Mouse (Mus musculus) NIH3T3 (cell line): Measurements from ENCODE around the gene Antxr1.
A peak's percentile ranks its signal among the peaks of the same experiment; 100 is the strongest.

Source experiments
- DNase-seq: peaks from one replicate; pipeline ENCODE4 v3.0.0-alpha.2; 2012; ENCODE audit warnings: low read depth

Gene Antxr1

DNA sequence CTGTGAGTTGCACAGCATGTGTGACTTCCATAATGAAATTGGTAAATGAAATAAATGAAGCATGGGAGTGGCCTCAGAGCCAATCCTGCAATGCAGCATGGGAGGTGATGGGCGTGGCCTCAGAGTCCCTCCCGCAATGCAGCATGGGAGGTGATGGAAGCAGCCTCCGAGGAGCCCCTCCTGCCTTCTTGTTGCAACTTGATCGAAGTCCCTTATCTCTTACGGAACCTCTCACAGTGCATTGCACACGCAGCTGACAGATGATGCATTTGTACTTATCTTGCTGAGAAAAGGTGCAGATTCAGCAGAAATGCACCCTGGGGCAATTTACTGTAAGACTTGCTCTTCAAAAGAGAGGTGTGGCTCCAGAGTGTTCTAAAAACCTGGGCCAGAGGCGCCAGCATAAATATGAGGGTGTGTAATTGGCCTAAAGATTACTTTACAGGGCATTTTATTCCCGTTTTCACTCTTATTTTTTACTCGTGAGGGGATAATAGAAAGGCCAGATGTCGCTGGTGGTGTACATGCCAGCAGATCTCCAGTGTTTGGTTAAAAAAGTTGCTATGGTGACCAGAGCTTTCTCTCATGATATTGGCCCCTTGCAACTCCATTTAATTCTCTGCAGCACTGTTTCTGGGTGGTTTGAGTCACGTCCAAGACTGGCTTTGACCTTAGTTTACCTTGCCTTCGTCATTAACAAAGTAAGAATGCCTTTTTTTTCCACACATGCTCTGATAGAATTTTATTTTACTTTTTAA lies 195.6 kb downstream of the Antxr1 start:
- DNase-seq, result no peak

DNA sequence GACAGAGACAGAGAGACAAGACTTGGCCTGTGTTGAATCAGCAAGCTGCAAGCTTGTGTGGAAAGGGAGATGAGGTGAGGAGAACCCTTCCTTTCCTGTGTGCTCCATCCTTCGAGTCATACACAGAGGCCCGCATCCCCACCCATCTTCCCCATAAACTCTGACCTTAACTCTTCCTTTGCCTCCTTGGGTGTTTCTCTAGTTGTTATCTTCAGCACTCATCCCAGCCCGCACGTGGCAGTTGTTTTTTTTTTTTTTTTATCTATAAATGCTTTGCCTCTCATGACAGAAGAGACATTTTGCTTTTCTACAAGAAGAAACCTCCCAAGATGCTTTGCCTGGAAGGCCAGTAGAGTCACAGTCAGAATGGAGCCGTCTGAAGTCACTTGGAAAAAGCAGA lies 197.1 kb downstream of the Antxr1 start:
- DNase-seq, result no peak

DNA sequence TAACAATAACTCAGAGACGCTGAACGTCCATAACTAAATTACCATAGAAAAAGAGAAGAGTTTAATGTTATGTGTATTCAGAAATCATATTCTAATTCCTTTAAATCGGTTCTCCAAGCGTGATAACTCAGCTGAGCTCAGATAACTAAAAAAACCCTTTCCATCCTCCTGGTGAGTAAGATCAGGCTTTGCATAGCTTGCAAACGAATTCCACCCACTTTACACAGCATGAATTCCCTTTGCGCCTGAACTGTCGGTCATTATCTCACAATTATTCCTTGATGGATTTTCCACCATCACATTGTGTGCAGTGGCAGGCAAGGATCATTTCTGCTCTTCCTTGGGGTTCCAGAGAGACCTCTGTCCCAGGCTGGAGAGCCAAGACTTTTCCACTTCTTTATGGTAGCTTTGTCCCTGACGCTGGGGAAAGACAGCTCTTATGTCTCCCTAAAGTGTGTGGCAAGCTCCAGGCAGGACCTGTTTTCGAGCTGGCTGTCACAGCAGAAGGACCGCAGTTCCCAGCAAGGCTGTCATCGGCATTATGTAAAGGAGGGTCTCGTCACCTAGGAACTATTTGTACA lies 201.6 kb downstream of the Antxr1 start:
- DNase-seq, result no peak

DNA sequence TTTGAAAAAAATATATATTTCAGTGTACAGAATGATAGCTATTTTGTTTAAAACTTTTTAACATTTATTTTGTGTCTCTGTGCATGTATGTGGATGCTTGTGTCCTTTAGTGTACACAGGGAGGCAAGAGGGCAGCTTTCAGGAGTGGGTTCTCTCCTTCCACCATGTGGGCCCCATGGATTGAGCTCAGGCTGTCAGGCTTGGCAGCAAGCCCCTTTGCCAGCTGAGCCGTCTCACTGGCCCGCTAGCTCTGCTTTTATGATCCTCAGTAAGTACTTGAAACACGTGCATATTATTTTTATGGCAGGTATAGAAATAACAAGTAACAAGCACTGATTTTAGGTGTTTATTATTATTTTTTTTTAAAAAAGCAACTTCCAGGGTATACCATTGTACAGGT lies 202.1 kb downstream of the Antxr1 start:
- no peak for DNase-seq

DNA sequence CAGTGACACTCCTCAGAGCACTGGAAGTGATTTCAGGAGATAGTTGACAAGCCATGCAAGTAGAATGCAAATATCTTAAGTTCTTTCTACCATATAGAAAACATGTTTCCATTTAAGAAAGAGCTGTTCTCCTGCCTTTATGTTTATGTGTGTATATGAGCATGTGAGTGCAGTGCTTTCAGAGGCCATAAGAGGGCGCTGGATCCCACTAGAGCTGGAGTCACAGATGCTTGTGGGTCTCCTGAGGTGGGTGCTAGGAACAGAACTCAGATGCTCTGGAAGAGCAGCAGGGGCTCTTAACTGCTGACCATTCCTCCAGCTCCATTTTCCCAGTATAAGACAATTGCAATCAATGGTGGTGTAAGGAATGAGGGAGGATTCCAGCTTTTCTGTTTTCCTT lies 204.5 kb downstream of the Antxr1 start:
- no peak for DNase-seq

DNA sequence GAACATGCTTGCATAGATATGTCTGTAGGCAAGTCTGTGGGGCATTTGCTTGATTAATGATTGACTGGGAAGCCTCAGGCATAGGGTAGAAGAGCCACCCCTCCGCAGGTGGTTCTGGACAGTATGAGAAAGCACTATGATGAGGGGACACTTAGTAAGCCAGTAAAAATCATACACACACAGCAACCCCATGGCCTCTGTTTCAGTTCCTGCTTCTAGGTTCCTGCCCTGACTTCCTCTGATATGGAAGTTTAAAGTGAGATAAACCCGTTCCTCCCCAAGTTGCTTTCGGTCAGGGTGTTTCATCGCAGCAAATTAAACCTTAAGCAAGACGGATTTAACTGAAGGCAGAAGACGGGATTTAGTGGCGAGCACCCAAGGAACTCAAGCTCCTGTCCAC lies 205.0 kb downstream of the Antxr1 start:
- DNase-seq, result no peak

DNA sequence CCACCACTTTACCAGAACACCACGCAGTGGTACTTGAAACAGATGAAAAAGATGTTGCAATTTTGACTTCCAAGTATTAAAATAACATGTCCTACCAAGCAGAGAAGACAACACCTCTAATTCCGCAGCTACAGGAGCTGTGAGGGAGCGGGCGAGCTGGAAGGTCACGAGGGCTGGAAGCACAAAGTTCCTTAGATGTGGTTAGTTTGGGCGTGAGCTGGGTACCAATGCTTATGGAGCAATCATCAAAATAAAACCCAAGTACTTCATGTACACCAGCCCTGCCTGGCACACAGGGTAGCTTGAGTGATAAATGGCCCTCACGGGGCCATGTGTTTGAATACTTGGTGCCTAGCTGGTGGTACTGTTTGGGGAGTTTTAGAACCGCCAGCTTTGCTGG lies 205.8 kb downstream of the Antxr1 start:
- DNase-seq, result no peak

DNA sequence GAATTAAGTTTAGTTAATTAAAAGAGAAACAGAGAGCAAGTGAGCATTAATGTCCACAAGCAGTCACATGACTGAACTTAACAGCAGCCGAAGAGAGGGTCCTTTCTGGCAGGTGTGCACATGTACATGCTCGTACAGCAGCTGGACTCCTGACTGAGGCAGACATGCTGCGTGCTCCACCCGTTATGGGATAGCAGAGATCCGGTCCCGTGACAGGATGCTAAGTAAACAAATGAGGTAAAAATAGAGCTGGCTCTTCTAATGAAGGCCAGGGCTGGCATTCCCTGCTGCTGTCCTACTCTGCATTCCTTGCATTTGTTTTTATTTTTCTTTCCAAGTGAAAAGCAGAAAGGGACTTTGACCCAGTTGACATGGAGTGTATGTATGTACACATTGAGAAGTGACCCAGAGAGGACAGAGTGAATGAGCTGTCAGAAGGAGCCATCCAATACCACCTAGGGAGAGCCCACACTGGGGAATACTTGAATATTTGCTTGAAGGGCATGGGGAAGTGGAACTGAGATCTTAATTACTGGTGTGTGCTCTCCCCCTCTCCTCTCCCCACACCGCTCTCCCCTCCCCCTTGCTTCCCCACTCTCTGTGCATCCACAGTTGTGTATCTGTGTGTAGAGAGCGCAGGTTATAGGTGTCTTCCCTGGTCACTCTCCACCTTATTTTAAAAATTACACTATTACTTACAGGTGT lies 208.4 kb downstream of the Antxr1 start:
- no peak for DNase-seq

DNA sequence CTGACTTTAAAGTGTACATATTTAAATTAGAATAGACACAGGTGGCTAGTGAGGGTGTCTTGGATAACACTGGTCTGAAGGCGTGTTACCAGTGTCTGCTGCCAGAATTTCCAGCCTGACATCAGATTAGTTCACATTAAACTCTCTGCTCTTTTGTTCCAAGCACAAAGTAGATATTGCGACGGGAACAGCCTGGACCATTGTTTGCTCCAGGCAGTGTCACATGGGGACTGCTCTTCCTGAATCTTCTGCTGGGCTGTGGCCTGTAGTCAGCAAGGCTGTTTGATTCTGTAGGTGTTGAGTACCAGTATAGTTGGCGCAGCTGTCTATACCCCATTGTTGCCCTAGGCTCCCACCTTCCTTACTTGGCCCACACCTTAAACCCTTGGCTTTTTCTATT lies 211.6 kb downstream of the Antxr1 start:
- DNase-seq, result no peak

DNA sequence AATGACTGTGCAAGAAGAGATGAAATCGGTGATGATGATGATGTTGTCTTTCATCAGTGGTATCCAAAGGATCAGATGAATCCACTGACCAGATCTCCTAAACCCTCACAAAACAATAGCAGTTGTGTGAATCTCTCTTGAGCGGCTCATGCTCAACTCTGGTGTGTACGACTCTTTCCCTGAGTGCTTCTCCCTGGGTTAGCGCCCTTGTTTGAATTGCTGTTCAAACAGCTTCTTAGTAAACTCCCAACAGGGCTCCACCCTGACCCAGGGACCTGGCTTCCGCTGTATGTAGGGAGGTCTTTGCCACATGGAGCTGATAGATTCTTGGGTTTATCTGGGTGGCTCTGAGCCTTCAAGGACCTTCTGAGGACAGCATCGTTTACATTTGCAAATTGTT lies 212.2 kb downstream of the Antxr1 start:
- DNase-seq, result no peak

DNA sequence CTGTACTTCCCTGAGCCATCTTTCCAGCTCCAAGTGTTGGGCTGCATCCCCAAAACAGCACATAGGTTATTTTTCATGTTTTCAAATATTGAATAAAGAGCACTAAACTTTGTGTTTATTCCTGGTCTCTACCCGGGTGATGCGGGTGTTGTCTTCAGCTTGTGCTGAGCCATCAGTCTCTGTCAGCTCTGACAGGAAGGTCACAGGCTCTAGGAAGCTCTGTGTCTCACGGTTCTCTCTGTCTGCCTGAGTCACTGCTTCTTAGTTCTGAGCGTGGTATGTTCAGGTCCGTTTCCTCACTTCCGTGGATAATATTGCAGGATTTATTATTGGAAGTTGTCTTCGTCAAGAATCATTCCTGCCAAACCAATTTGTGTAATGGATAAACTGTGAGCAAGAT lies 213.7 kb downstream of the Antxr1 start:
- no peak for DNase-seq

DNA sequence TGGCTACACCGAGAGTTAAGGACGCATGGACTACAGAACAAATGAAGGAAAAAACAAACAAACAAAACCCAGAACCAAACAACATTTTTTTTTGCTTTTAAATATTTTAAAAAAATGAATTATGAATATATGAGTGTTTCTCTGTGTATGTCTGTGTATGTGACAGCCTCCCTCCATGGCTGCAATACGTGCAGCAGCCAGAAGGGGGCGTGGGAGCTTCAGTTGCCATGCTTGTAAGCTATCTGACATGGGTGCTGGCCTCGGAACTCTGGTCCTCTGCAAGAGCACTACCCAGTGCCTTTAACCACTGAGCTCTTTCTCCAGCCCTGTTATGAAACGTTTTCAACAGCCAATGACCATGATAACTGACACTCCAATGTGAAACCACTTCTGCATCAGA lies 215.0 kb downstream of the Antxr1 start:
- peak; percentile 39 for DNase-seq

DNA sequence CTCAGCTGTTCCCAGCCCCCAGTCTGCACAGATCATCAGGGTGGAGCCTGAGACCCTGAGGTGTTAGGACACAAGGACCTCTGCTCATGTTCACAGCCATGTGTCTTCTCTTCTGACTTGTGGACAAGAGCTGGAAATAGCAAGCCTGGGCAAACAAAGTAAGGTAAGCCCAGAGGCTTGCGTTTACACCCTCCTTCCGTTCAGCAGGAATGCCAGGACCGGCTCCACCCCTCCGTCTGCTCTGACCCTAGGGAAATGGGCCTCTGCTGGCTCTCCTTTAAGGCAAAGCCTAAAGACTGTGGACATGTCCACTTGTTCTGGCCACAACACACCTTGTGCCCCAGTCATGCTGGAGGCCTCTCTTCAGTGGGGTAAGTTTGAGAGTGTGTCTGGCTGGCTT lies 215.6 kb downstream of the Antxr1 start:
- DNase-seq, result no peak

DNA sequence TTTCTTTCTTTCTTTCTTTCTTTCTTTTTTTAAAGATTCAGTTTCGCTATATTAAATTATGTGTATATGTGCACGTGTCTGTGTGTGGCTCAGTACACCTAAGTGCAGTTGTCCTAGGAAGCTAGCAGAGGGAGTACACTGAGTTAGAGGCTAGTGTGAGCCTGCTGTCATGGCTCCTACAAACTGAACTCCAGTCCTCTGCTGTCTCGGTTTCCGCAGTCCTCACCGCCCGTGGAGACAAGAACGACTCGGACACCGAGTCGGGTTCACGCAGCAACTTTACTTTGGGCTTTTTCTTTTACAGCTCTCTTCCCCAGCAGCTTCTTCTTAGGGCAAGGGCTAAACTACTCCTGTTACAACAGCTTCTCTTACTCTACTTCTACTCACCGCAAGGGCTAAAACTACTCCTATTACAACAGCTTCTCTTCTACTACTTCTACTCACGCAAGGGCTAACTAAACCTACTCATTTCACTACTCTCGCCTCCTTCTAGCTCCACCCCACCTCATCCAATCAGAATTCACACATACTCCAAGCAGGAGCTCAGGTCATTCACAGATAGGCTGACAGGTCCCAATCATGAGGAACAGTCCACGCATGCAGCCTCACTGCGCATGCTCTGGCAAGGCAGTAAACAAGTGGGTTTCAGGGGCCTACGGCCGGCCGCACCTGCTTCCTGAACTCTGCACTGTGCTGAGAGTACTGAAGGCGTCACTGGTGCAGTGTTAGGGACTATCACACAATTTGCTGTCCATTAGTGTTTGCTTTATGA lies 216.4 kb downstream of the Antxr1 start:
- no peak for DNase-seq

DNA sequence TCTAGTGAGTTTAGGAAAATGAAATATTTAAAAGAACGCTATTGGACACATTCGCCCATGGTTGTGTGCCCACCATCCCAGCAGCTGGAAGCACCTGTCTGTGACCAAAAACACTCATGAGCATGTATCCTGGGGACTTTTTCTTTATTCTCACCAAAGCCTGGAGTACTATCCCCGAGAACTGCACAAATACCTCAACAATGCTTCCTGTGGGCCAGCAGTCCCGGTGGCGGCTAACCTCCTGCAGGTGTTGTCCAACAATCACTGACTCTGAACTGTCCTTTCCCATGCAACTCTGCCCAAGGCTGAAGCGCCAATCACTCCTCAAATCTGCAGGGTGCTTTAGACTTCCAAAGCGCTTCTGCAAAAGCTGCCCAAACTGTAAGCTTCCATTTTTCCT lies 219.0 kb downstream of the Antxr1 start:
- DNase-seq, result no peak

DNA sequence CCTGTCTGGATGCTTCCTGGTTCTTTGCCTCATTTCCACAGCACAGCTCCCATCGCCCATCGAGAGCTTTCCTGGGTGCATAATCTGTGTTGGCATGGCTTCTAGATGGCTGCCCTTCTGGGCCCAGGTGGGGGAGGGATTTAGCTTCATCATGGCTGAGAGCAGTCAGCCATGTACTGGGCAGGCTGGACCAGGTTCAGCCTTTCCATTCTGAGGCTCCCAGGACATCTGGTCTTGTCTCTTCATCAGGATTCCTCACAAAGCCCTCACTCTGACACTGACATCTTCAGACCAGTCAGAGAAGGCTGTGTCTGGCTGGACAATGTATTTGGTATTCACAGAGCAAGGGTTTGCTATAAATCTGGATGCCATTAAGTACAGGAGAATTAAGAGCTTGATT lies 219.6 kb downstream of the Antxr1 start:
- DNase-seq, result no peak

DNA sequence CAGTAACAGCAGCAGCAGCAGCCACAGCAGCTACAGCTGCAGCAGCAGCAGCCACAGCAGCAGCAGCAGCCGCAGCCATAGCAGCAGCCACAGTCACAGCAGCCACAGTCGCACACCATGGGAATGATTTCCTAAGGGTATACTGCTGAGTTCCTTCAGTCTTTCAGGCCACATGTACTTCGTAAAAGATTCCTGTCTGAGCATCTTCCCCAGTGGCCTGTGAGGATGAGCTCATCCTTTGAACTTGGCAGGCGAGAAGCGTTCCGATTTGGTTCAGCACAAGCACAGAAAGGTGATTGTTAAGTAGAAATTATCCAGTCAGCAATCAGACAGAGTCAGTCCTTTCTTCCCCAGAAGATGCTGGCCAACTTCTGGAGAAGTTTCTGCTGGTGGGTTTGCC lies 223.5 kb downstream of the Antxr1 start:
- peak; percentile 39 for DNase-seq

DNA sequence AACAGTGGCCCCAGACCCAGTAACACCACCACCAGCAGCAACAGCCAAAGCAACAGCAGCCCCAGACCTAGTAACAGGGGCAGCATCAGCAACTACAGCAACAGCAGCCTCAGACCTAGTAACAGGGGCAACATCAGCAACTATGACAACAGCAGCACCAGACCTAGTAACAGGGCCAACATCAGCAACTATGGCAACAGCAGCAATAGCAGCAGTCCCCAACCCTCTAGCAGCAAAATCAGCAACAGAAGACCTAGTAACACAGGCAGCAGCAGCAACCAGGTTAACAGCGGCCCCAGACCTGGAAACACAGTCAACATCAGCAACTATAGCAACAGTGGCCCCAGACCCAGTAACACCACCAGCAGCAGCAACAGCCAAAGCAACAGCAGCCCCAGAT lies 224.1 kb downstream of the Antxr1 start:
- no peak for DNase-seq

DNA sequence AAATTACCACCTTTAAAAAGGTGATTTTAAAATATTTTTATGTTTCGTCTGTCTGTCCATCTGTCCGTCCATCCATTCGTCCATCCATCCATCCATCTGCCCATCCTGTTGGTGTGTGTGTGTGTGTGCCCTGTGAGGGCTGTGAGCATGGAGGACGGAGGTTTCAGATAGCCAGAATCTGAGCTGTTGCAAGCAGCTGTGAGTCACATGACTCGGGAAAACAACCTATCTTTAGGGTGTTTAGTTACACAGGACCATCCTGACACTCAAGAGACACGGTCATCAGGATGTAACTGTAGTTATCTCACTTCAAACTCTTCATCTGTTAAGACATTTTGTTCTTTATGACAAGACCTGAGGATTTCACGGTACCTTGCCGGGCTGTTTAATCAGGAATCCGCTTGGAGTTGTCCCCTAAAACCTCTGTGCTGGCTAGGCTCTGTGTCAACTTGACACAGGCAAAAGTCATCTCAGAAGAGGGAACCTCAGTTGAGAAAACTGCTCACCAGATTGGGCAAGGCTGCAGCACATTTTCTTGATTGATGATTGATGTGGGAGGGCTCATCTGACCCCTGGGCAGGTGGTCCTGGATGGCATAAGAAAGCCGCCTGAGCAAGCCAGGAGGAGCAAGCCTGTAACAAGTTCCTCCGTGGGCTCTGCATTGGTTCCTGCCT lies 231.4 kb downstream of the Antxr1 start, which contains the start of gene D6Ertd527e:
TSS of gene D6Ertd527e (plus strand) at position 624 of the 674 bp plus-strand sequence.
- DNase-seq, result no peak

DNA sequence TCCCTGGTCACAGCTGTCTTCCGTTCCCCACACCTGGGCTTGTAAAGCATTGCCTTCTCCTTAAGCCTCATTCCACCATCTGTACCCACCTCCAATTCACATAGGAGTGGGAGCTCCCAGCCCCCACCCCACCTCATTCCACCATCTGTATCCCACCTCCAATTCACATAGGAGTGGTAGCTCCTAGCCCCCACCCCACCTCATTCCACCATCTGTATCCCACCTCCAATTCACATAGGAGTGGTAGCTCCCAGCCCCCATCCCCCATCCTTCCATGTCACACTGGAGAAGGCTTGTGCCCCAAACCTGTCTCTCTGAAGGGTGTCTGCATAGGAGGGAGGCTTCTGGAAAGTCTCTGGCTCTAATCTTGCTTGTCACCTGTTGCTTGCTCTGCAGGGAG lies 232.3 kb downstream of the Antxr1 start:
- no peak for DNase-seq

DNA sequence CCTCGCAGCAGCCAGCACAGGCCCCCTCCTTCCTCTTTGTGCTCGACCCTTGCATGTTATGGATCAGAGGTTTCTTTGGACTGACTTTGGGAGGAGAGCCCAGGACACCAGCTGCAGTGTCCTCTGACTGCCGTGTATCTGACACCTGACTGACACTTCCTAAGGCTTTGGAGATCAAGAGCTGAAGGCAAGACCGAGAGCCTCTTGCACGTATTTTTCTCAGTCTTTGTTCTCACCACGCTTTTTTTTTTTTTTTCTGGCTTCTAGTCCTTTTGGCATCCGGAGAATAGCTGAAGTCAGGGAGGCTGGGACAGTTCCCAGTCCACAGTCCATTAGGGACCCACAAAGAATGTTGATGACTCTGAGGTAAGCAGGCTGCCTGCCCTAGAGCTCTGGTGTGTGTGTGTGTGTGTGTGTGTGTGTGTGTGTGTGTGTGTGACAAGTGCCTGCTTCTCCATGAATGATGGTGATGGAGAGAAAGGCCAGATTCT lies 233.2 kb downstream of the Antxr1 start:
- peak; percentile 68 for DNase-seq

DNA sequence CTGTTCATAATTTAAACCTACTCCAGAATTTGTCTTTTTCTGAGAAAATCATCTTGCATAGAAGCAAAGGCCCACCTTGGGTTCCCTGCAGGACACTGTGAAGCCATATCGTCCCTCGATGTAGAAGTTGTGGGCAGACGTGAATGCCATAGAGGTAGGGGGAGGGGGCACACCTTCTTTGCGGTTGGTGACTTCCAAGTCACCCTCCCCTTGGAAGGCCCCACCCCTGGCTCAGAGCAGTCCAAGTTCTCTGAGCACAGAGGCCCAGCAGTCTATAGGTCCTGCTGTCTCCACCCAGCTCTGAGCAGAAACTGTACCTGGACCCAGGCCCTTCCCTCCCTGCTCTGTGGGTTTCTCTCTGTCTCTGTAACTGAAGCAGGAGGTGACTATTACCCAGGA lies 233.7 kb downstream of the Antxr1 start:
- peak; percentile 36 for DNase-seq
